Mouse (Mus musculus) ZHBTc4 (cell line): ENCODE results near the gene Esd.

Source experiments
- DNase-seq: peaks from one replicate; pipeline ENCODE4 v3.0.0-alpha.2; 2011; ENCODE audit warnings: low read depth, low spot score

Gene Esd

GRCm38 (mm10) chr14:74794931-74795330 is 62.8 kb downstream of the Esd start:
- no peak for DNase-seq

- DNase-seq, result no peak
Observed at GRCm38 (mm10) chr14:74797386-74798062, 65.4 kb downstream of the Esd start.

GRCm38 (mm10) chr14:74798063-74798890 is 66.2 kb downstream of the Esd start:
- DNase-seq, result no peak
